Mouse (Mus musculus): ENCODE results near the gene Smad3. TPM values are rescaled to one million over a fixed set of nuclear protein-coding genes. Genes with fewer than 3 reads are reported as not detected.

The Smad3 gene
- total RNA-seq, 2 experiments from 2014 or later, result 12.6 to 16.7 TPM

- 0 out of 2 replicates have a peak, but pooled peaks have one; percentile 10 for ATAC-seq (replicated peaks; ENCODE audit: poor library complexity)
Measured at GRCm38 (mm10) chr9:63647581-63648519, 109.9 kb downstream of the Smad3 start.

GRCm38 (mm10) chr9:63645084-63645483 is 112.7 kb downstream of the Smad3 start:
- no peak for ATAC-seq (replicated peaks; ENCODE audit: poor library complexity)

DNA sequence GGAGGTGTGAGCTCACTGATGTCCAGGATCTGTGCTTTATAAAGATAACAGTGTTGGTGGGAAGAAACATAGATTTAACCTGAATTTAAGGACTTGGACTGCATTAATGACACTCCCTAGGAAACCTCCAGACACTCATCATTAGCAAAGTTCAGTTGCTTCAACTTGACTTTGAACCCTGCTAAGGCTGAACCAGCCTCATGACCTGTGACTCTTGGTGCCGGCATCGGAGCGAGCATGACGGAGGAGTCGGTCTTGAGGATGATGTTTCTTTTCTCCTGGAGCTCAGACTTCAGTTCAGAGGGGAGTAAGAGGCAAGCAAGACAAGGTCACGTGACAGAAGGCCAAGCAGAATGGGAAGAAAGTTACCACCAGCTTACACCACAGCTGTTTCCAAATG is 113.8 kb downstream of the Smad3 start:
- no peak for ATAC-seq (replicated peaks; ENCODE audit: poor library complexity)

GRCm38 (mm10) chr9:63641983-63642646 is 115.7 kb downstream of the Smad3 start:
- peak; percentile 79 for ATAC-seq (replicated peaks; ENCODE audit: poor library complexity)

GRCm38 (mm10) chr9:63636113-63636512 is 121.7 kb downstream of the Smad3 start:
- no peak for ATAC-seq (replicated peaks; ENCODE audit: poor library complexity)

DNA sequence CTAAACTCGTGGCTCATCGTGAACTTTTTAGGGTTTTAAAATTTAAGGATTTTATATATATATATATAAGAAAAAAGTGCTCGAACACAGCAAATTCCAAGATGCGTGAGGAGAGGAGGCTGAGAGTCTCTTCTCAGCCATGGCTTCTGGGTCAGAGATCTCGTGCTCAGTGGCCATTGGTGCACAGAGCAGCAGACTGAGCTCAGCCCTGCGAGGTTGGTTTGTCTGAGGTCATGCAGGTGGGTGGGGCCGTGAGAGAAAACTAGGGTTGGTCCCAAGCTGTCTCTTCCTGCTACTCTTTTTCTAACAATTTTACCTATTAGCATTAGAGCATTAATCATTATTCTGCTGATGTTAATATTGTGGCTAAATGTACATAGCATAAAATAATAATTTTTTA is 124.5 kb downstream of the Smad3 start:
- no peak for ATAC-seq (replicated peaks; ENCODE audit: poor library complexity)

GRCm38 (mm10) chr9:63632924-63633323 is 124.9 kb downstream of the Smad3 start:
- no peak for ATAC-seq (replicated peaks; ENCODE audit: poor library complexity)

- no peak for ATAC-seq (replicated peaks; ENCODE audit: poor library complexity)
Measured at GRCm38 (mm10) chr9:63632045-63632444, 125.7 kb downstream of the Smad3 start.

GRCm38 (mm10) chr9:63625090-63625756 is 132.6 kb downstream of the Smad3 start:
- ATAC-seq (replicated peaks; ENCODE audit: poor library complexity), result no peak

GRCm38 (mm10) chr9:63623895-63624569 is 133.8 kb downstream of the Smad3 start:
- no peak for ATAC-seq (replicated peaks; ENCODE audit: poor library complexity)

- ATAC-seq (replicated peaks; ENCODE audit: poor library complexity), result no peak
Measured at GRCm38 (mm10) chr9:63617967-63618366, 139.8 kb downstream of the Smad3 start.

DNA sequence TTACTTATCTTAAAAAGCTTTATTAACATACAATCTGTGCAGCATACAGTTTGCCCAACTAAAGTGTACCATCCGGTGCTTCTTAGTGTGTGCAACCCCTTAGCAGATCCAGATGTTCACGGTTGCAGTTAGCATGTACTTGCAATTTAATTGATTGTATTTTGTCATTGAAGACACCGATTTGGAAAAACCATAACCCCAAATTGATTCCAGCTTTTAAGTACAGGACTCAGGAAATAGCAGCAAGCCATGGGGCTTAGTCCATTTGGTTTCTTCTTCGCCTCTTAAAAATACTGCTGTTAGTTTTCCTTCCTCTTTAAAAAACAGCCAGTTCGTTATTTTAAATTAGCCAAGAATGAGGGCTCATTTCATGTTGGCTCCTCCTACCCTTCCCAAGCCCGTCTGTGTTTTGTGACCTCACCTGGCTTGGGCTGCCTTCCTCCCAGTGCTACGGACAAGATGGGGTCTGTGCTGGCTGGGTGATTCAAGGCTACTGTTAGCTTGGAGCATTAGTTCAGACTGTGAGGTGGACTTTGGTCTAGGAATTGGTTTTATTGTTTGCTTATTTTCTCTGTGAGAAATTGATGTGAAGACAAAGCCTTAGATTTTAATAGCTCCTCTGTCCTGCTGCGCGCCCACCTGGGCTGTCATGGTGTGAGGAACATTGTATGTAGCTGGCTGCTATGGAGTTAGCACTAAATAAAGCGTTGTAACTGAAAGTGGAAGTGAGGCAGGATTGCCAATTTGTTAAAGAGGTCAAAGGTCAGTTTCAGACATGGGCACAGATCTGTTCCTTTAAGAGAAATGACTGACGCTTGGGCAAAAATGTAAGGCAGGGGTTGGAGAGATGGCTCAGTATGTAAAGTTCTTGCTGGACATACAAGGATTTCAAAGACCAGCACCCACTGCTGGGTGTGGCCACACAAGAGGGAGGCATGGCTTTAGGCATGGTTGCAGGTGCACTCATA is 143.5 kb downstream of the Smad3 start:
- 0 out of 2 replicates have a peak, but pooled peaks have one; percentile 13 for ATAC-seq (replicated peaks; ENCODE audit: poor library complexity)

- 0 out of 2 replicates have a peak, but pooled peaks have one; percentile 14 for ATAC-seq (replicated peaks; ENCODE audit: poor library complexity)
Measured at GRCm38 (mm10) chr9:63613569-63613968, 144.2 kb downstream of the Smad3 start.

DNA sequence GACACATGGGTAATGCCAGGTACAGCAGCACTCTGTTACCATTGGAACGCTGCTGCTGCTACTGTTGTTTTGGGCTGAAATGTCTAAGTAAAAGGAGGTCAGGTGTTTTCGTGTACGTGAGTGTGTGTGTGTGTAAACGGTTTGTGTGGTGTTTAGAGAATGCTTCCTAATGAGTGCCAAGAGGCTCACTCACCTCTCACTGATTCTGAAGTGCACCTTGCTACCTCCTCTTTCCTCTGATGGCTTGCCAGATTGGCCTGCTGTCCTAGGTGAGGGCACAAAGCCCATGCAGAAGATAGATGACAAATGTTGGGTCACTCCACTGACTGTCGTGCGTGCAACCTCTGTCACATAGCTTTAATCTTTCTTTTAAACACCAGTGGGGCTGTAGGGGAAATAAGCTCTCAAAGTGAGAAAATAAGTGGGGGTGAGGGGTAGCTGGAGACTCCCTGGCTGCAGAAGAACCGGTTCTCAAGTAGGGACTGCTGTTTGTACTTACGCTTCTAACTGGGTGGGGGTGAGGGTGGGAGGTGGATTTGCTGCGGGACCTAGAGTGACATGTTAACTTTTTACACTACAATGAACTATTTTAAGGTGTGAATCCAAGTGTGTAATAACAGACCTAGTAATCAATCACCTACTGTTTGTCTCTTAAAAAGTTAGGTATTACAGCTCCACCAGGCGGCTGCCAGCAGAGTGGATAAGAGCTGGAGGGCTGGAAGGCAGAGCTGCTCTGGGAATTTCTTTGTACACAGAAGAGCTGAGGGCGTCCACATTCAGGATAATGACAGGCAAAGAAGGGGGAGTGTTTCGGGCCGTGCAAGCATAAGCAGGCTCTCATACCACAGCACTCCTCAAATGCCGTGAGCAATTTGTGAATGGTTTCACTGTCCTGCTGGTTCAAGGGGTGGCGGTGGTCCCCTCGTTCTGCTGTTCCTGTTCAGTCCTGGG is 145.0 kb downstream of the Smad3 start:
- ATAC-seq (replicated peaks; ENCODE audit: poor library complexity), result no peak

DNA sequence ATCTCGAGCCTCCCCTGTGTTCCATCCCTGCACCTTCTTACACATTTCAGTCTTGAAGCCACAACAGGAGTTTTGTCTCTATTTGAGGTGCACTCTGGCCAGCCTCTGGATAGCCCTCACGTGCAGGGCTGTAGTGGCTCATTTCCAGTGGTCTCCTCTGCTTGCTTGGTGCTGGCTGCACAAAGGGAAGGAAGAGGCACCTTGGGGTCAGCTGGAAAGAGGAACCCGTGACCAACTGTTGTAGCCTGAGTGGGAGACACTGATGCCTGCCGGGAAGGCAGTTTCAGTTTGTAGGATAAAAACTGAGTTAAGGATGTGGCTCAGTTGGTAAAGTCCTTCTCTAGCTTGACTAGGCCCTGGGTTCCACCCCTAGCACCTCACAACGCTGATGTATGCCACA is 145.8 kb downstream of the Smad3 start:
- peak; percentile 58 for ATAC-seq (replicated peaks; ENCODE audit: poor library complexity)

GRCm38 (mm10) chr9:63610841-63611366 is 146.9 kb downstream of the Smad3 start:
- peak; percentile 53 for ATAC-seq (replicated peaks; ENCODE audit: poor library complexity)

GRCm38 (mm10) chr9:63610231-63610630 is 147.6 kb downstream of the Smad3 start:
- ATAC-seq (replicated peaks; ENCODE audit: poor library complexity), result no peak

DNA sequence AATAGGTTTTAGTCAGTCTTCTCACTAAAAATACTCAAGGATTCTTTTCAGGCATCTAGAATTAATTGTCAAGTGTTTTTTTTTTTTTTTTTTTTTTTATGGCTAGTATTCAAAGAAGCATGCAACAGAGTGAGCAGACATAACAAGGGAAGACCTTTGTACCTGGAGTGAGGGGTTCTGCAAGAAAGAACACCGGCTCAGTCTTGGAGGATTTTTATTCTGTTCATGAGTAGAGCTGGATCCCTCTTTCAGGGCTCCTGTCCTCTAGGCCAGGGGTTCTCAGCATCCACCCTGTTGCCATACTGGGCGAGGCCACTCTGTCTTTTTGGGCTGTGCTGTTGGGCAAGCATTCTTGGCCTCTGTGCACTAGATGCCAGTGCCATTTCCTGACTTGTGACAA is 148.0 kb downstream of the Smad3 start:
- no peak for ATAC-seq (replicated peaks; ENCODE audit: poor library complexity)

Data from megakaryocyte progenitor cell, adult 5-6 weeks (primary cell).